Mouse (Mus musculus) ZHBTc4 (cell line): ENCODE measurements around the gene Lbr.

Source experiments
- DNase-seq: peaks from one replicate; pipeline ENCODE4 v3.0.0-alpha.2; 2011; ENCODE audit warnings: low read depth, low spot score

Gene Lbr

DNA sequence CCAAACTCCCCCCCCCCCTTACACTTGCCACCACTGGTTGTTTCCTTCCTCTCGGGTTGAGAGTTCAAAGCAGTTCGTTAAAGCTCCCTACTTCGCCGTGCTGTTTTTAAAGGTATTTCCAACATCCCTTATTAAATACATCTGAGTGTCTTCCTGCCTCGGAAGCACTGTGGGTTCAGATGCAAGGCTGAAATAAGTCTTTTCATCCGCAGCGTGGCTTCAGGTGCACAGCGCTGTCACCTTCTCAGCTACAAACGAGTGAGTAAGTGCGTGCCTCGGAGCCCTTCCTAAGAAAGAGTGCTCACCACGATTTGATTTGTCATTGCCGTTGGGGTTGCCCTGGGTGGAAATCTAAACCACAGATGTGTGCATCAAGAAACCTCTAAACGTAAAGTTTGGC, at the start of gene Lbr:
TSS of gene Lbr (minus strand) at position 266 of the 400 bp plus-strand sequence.
- no peak for DNase-seq

DNA sequence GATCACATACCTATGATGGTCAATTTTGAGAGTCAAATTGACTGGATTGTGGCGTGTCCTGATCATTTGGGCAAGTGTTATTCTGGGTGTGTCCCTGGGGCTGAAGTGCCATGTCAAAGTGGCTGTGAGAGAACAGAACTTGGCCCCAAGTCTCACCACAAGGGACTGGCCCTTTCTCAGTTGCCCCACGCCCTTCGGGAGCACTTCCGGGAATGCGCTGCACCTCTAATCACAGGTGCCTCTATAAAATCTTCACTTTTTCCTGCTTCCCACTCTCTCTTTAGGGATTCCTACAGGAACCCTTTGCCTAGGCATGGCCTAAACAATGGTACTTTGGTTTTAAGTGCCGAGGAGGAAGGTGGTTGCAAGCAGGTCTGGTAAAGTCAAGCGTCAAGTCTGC, 46.8 kb upstream of the Lbr start:
- DNase-seq, result no peak

DNA sequence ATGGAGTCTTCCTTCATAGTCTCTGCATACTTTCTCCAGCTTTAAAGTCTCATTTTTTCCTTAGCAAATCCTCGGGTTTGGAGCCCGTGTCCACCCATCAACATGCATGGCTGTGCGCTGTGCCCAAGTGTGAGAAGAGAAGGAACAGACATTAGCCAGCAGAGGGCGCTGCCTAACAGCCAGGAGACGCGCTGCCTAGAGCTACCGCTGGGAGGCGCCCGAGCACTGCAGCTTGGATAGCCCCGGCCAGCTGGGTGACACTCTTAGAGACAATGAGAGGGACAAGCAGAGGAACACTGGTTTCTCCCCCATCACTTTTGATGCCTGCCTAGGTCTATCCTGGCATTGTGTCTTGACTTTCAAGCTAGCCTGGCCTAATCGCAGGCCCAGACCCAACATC, 46.0 kb upstream of the Lbr start:
- peak; percentile 92 for DNase-seq

GRCm38 (mm10) chr1:181881532-181881931, 38.7 kb upstream of the Lbr start:
- peak; percentile 88 for DNase-seq

GRCm38 (mm10) chr1:181880752-181881325, 38.0 kb upstream of the Lbr start:
- DNase-seq, result peak; percentile 90

- no peak for DNase-seq
Measured at GRCm38 (mm10) chr1:181878436-181878835, 35.6 kb upstream of the Lbr start.

GRCm38 (mm10) chr1:181877088-181877487, 34.2 kb upstream of the Lbr start:
- no peak for DNase-seq

DNA sequence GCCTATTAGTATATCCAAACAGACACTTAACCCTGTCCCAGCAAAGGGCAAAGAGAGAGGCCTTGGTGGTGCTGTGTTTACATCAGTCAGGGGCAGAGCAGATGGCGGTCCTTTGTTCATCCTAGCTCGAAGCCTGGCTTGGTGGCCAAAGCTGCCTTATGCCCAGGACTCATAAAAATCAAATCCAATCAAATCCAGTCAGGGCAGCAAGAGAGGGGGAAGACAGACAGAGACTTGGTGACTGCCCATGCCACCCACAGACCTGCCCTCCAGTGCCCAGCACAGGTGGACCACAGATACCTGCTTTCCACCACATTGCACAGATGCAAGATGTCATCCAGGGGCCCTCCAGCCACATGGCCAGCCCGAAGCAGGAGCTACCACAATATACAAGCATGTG, 33.8 kb upstream of the Lbr start:
- DNase-seq, result no peak

DNA sequence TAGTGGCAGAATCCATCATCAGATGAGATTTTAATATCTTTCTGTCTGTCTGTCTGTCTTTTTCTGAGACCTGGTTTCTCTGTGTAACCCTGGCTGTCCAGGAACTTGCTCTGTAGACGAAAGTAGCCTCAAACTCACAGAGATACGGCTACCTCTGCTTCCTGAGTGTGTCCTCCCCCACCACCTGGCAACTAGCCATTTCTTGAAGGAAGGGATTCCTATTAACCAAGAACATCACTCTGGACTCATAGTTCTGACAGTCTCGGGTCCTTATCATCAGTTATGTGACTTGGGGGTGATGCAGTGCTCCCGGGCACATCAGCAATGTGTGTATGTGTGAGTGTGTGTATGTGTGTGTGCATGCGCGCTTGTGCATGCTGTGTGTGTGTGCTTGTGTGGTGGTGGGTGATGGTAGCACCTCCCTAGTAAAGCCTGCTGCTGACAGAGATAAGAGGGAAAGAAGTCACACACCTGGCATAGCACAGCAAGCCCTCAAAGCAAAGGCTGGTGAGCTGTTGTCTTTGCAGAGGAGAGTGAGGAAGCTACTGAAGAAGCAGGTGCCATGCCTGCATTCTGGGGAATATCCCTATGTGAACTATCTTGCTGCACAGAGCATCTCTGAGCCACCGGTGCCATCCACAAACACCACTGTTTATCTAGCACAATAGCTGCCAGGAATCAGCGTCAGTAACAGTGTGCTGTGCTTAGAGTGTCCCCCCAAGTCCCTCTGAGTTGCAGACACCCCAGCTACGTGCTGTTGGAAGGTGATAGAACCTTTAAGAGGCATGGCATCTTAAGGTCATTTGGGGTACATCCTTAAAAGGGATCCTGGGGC, 30.5 kb upstream of the Lbr start:
- DNase-seq, result no peak

GRCm38 (mm10) chr1:181872639-181873038, 29.8 kb upstream of the Lbr start:
- DNase-seq, result no peak

DNA sequence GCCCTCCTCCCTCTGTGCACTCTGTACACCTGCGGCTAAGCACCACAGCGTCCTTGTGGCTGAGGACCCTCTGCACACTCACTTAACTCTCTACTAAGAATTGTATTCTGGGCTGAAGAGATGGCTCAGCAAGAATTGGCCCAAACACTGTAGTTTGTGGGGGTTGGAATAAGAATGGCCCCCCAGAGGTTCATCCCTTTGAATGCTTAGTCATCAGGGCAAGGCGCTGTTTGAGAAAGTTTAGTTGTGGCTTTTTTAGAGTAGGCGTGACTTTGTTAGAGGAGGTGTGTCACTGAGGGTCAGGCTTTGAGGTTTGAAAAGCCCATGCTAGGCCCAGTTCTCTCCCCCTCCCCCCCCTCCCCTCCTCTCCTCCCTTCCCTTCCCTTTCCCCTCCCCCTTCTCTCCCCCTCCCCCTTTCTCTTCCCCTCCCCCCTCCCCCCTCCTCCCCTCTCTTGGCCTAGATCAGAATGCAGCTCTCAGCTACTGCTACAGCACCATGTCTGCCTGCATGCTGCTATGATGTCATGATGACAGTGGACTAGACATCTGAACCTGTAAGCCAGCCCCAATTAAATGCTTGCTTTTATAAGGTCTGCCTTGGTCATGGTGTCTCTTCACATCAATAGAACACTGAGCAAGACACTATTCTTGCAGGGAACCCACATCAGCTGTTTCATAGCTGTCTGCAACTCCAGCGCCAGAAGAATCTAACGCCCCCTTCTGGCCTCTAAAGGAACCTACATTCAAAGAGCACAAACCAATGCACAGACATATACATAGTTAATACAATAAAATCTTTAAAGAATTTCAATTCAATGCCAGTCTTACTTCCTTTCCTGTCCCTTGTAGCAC, 23.8 kb upstream of the Lbr start:
- peak; percentile 60 for DNase-seq

- DNase-seq, result no peak
Measured at GRCm38 (mm10) chr1:181865863-181866216, 23.0 kb upstream of the Lbr start.

DNA sequence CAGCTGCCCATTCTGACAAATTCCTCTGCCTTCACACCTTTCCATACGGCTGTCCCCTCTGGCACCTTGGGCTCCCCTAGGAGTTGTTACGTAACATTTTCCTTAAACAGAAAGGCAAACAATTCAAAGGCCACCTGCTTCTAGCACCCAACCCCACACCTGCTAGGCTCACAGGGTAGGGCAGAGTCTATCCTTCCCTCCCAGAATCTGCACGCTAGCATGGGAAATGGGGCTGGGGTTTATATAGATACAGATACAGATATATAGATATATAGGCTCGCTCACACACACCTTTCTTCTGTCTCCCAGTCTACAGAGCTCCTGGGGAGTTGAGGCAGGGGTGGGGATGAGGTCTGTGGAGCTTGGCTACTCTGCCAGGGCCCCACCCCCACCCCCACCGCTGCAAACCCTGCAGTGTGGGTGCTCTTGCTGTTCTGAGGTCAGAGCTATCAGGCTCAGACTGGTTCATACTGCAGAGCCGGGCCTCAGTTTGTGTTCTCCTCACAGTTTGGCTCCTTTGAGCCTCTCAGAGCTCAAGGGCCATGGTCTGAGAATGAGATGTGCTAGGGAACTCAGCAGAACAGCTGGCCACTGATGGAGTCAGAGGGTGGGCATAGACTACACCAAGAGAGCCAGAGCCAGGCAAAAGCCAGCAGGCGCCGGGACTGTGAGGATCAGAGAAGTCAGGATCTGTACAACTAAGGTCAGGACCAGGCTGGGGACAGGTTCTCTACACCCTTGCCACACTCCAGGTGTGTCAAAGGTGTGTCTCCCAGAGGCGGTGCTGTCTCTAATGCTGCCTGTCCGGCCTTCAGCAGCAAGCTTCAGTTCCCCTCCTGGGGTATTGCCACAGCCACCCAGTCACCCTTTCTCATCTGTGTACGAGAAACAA, 22.4 kb upstream of the Lbr start:
- peak; percentile 60 for DNase-seq

DNA sequence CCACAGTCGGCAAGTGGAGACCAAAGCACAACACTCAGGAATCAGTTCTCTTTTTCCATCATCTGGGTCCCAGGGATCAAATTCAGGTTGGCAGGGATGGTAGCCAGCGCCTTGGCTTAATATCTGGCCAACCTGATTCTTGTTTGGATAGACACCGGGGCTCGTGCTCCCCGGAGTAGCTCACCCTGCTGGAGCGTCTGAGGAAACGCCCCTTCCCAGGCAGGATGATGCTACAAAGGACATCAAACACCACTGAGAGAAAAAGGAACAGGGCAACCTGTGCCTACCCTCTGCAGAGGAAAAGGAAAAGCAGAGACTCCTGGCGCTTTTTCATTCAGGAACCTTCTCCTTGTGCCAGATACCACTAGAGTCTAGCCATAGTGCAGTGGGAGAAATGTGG, 20.6 kb upstream of the Lbr start:
- DNase-seq, result peak; percentile 31

DNA sequence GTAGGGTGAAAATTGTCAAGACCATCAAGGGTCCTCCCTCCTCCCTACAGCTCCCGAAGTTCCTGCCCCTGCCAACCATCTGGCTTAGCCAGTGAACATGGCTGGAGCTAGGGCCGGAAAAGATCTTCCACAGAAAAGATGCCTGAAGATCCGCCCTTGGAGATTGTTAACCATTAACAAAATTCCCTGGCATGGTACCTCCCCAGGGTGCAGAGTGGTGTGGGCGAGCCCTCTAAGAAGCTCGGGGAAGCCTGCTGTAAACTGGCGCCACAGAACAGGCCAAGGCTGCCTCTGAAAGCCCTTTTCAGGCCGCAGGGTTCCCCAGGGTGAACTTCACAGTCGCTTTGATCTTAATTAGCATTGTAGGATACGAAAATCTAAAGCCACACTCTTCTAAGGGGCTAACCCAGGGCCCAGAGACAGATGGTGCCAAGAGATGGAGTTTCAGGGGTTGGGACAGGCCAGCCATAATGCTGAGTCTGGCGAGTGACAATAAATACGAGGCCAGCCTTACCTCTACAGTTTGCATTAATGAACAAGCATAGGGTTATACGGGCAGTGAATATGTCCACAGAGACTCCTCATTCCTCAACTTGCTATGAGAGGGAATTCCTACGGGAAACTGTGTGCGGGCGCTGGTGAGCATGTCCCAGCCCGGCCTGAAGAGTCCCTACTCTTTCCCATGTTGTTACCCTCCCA, 20.0 kb upstream of the Lbr start:
- peak; percentile 36 for DNase-seq

GRCm38 (mm10) chr1:181861181-181861902, 18.5 kb upstream of the Lbr start:
- DNase-seq, result no peak

DNA sequence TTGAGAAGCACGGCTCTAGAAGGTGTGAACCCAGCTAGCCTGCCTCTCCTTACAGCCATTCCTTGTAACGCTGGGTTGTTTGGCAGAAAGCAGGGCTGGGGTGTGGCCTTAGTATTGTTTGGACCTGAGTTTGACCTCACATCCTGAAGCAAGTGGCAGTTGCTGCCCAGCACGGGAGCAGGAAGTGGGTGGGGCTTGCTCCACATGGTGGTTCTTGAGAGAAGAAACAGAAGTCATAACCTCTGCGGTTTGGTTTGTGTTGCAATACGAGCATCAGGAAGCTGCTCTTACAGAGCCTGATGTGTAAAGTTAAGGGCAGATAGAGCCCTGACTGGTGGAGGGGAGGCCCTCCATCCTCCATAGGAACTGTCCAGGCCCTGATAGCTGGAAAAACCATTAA, 17.8 kb upstream of the Lbr start:
- peak; percentile 93 for DNase-seq

- no peak for DNase-seq
Measured at GRCm38 (mm10) chr1:181856329-181856728, 13.5 kb upstream of the Lbr start.

GRCm38 (mm10) chr1:181854829-181855228, 12.0 kb upstream of the Lbr start:
- no peak for DNase-seq

- peak; percentile 69 for DNase-seq
Measured at GRCm38 (mm10) chr1:181853081-181853736, 10.4 kb upstream of the Lbr start.
